8 mouse cellular contexts compared by ENCODE assay signal in genomic region chr10:77211116-77211570, GRCm38 (mm10). TPM values are rescaled to one million over a fixed set of nuclear protein-coding genes. Genes with fewer than 3 reads are reported as not detected.
DNase-seq lines count a peak whose midpoint lies in the region; ATAC-seq and TF ChIP-seq lines count a peak whose summit lies in the region.

No protein-coding gene starts in this region.

- peak overlapping the region; percentile 75 for H3K27ac ChIP-seq in intestine, embryonic 16.5 days (ENCODE audit: low read length)
- H3K27ac ChIP-seq in liver, embryonic 15.5 days (replicated peaks) = peak overlapping the region; percentile 93
- peak overlapping the region; percentile 78 for H3K27ac ChIP-seq in stomach, embryonic 15.5 days
- no peak overlapping the region for H3K27ac ChIP-seq in forebrain, postnatal 0 days (ENCODE audit: low read depth, low read length)

- WGBS in intestine, embryonic 16.5 days = 23% methylated on average over 11 of the region's 11 CpGs
- WGBS in liver, embryonic 15.5 days (ENCODE audit: insufficient replicate concordance) = 15% methylated on average over 11 of the region's 11 CpGs
- WGBS in stomach, embryonic 15.5 days = 27% methylated on average over 11 of the region's 11 CpGs
- 80% methylated on average over 11 of the region's 11 CpGs for WGBS in forebrain, postnatal 0 days

- no peaks in the 10 kb centered on the region for H3K36me3 ChIP-seq in G1E (replicated peaks)
- H3K36me3 ChIP-seq in intestine, embryonic 16.5 days (ENCODE audit: control insufficient read depth, insufficient read depth, low read length) = no peaks in the 10 kb centered on the region
- H3K36me3 ChIP-seq in liver, embryonic 15.5 days (replicated peaks) = no peaks in the 10 kb centered on the region
- no peaks in the 10 kb centered on the region for H3K36me3 ChIP-seq in stomach, embryonic 15.5 days
- no peaks in the 10 kb centered on the region for H3K36me3 ChIP-seq in forebrain, postnatal 0 days (ENCODE audit: insufficient read depth)

- H3K4me2 ChIP-seq in intestine, embryonic 16.5 days (ENCODE audit: low read depth, low read length) = no peak overlapping the region
- peak overlapping the region; percentile 66 for H3K4me2 ChIP-seq in liver, embryonic 15.5 days
- 0 out of 2 replicates have a peak overlapping the region, but pooled peaks have one; percentile 6 for H3K4me2 ChIP-seq in stomach, embryonic 15.5 days
- no peak overlapping the region for H3K4me2 ChIP-seq in forebrain, postnatal 0 days (ENCODE audit: low read depth)

- no peak for TF ChIP-seq CTCF in G1E (IDR thresholded peaks at IDR 0.05; ENCODE audit: low read depth, low read length)
- no peak for TF ChIP-seq CTCF in forebrain, postnatal 0 days (IDR thresholded peaks at IDR 0.05; ENCODE audit: low read depth)

- peak overlapping the region; percentile 3; the same call in 1 of the 2 replicates for H3K9ac ChIP-seq in intestine, embryonic 16.5 days (ENCODE audit: low read depth, low read length)
- H3K9ac ChIP-seq in liver, embryonic 15.5 days = peak overlapping the region; percentile 47
- no peak overlapping the region for H3K9ac ChIP-seq in stomach, embryonic 15.5 days
- H3K9ac ChIP-seq in forebrain, postnatal 0 days = no peak overlapping the region

- peak; percentile 80 for ATAC-seq in G1E (ENCODE audit: extremely low read depth, insufficient number of reproducible peaks, low FRiP score, poor library complexity, severe bottlenecking)
- peak; percentile 77 for ATAC-seq in intestine, embryonic 16.5 days
- ATAC-seq in liver, embryonic 15.5 days (ENCODE audit: insufficient read depth) = peak; percentile 88
- peak; percentile 68; the same call in 1 of the 2 replicates for ATAC-seq in stomach, embryonic 15.5 days (ENCODE audit: insufficient read depth, low FRiP score, low read depth)
- ATAC-seq in forebrain, postnatal 0 days = no peak

- peak; percentile 71 for DNase-seq in G1E (ENCODE audit: low spot score)
- peak; percentile 91 to 93 for DNase-seq in adrenal gland, adult (ENCODE audit: inconsistent age in 2 of 2, low spot score in 1 of 2)
- peak; percentile 63 to 67 for DNase-seq in gastrocnemius, adult 8-10 months (ENCODE audit: low spot score in 2 of 2)
- DNase-seq in layer of hippocampus, adult 9-10 months (ENCODE audit: low spot score) = no peak
- no peak for DNase-seq in forebrain, postnatal 0 days

- H3K27me3 ChIP-seq in G1E (ENCODE audit: insufficient read depth, low read length) = no peaks in the 10 kb centered on the region; the same call in 1 of the 2 replicates
- H3K27me3 ChIP-seq in intestine, embryonic 16.5 days (replicated peaks; ENCODE audit: control insufficient read depth, insufficient read depth, low read length) = no peaks in the 10 kb centered on the region
- H3K27me3 ChIP-seq in liver, embryonic 15.5 days = no peaks in the 10 kb centered on the region
- no peaks in the 10 kb centered on the region for H3K27me3 ChIP-seq in stomach, embryonic 15.5 days (replicated peaks)
- no peaks in the 10 kb centered on the region for H3K27me3 ChIP-seq in forebrain, postnatal 0 days (ENCODE audit: insufficient read depth, low read length)

- H3K4me3 ChIP-seq in G1E (ENCODE audit: low read depth, low read length) = peak overlapping the region; percentile 58; the same call in 1 of the 2 replicates
- no peak overlapping the region for H3K4me3 ChIP-seq in intestine, embryonic 16.5 days (ENCODE audit: low read length)
- peak overlapping the region; percentile 38 for H3K4me3 ChIP-seq in liver, embryonic 15.5 days (replicated peaks)
- no peak overlapping the region for H3K4me3 ChIP-seq in stomach, embryonic 15.5 days (replicated peaks)
- H3K4me3 ChIP-seq in forebrain, postnatal 0 days (ENCODE audit: low read depth, low read length) = no peak overlapping the region

- H3K9me3 ChIP-seq in G1E (replicated peaks) = 0 out of 2 replicates have a peak, but pooled peaks cover 4% of the 10 kb centered on the region
- H3K9me3 ChIP-seq in intestine, embryonic 16.5 days (ENCODE audit: control insufficient read depth, low read length) = no peaks in the 10 kb centered on the region
- no peaks in the 10 kb centered on the region for H3K9me3 ChIP-seq in liver, embryonic 15.5 days (replicated peaks)
- H3K9me3 ChIP-seq in stomach, embryonic 15.5 days = no peaks in the 10 kb centered on the region
- no peaks in the 10 kb centered on the region for H3K9me3 ChIP-seq in forebrain, postnatal 0 days (ENCODE audit: low read length)

- peaks cover 86% of the 10 kb centered on the region for H3K4me1 ChIP-seq in G1E (ENCODE audit: insufficient read depth, low read depth, low read length)
- H3K4me1 ChIP-seq in intestine, embryonic 16.5 days (ENCODE audit: control insufficient read depth, insufficient read depth, low read length) = peaks cover 64% of the 10 kb centered on the region
- H3K4me1 ChIP-seq in liver, embryonic 15.5 days (replicated peaks) = peaks cover 82% of the 10 kb centered on the region
- peaks cover 28% of the 10 kb centered on the region for H3K4me1 ChIP-seq in stomach, embryonic 15.5 days
- H3K4me1 ChIP-seq in forebrain, postnatal 0 days (ENCODE audit: insufficient read depth) = no peaks in the 10 kb centered on the region

RNA-seq across cellular contexts. Expression of gene Col18a1, which starts 44.8 kb away (rescaled TPM):
- total RNA-seq in G1E (2014; fragmentation: Nextera tagmentation) (19.3 and 33.0 TPM in 2 replicates), G1E (2017) (45.1 and 46.8 TPM in 2 replicates)
- polyA plus RNA-seq in G1E (2012) = 145 and 178 TPM in 2 replicates
- 1 to 10 TPM; 2.2 to 5.9 (median 3.7) TPM for total RNA-seq in gastrocnemius, adult 8-10 months (2022)
- polyA plus RNA-seq in intestine, embryonic 16.5 days (2015; fragmentation: Nextera tagmentation; extraction: Ambion mirVana) = 48.6 and 54.3 TPM in 2 replicates
- 66.0 and 88.2 TPM in 2 replicates for polyA plus RNA-seq in liver, embryonic 15.5 days (2015; fragmentation: Nextera tagmentation; extraction: Ambion mirVana)
- 70.3 and 79.2 TPM in 2 replicates for polyA plus RNA-seq in stomach, embryonic 15.5 days (2015; fragmentation: Nextera tagmentation; extraction: Ambion mirVana)
- 24.7 and 28.4 TPM in 2 replicates for total RNA-seq in forebrain, postnatal 0 days (2014; rRNA removed)
- 11.7 and 12.6 TPM in 2 replicates for polyA plus RNA-seq in forebrain, postnatal 0 days (2015; fragmentation: Nextera tagmentation; extraction: Ambion mirVana)

RNA-seq across cellular contexts. Expression of gene Pofut2, which starts 47.9 kb away (rescaled TPM):
- total RNA-seq in G1E (2014; fragmentation: Nextera tagmentation) (26.6 and 31.3 TPM in 2 replicates), G1E (2017) (17.6 and 23.7 TPM in 2 replicates)
- 51.5 and 55.7 TPM in 2 replicates for polyA plus RNA-seq in G1E (2012)
- 10 to 100 TPM; 22.7 to 29.5 (median 23.8) TPM for total RNA-seq in gastrocnemius, adult 8-10 months (2022)
- 101 and 108 TPM in 2 replicates for polyA plus RNA-seq in intestine, embryonic 16.5 days (2015; fragmentation: Nextera tagmentation; extraction: Ambion mirVana)
- 23.8 and 27.2 TPM in 2 replicates for polyA plus RNA-seq in liver, embryonic 15.5 days (2015; fragmentation: Nextera tagmentation; extraction: Ambion mirVana)
- 117 and 124 TPM in 2 replicates for polyA plus RNA-seq in stomach, embryonic 15.5 days (2015; fragmentation: Nextera tagmentation; extraction: Ambion mirVana)
- 36.5 and 39.0 TPM in 2 replicates for total RNA-seq in forebrain, postnatal 0 days (2014; rRNA removed)
- polyA plus RNA-seq in forebrain, postnatal 0 days (2015; fragmentation: Nextera tagmentation; extraction: Ambion mirVana) = 34.3 and 38.3 TPM in 2 replicates

Comparison
In these comparisons a context has a peak if more than half of its experiments do, and no peak if none do; other contexts are left out.
1. DNase-seq: peak in G1E (single experiment), adrenal gland, adult (2 of 2) and gastrocnemius, adult 8-10 months (2 of 2); none in layer of hippocampus, adult 9-10 months (single experiment) and forebrain, postnatal 0 days (single experiment).
2. H3K4me3 ChIP-seq: peak in G1E (single experiment) and liver, embryonic 15.5 days (single experiment); none in intestine, embryonic 16.5 days (single experiment), stomach, embryonic 15.5 days (single experiment) and forebrain, postnatal 0 days (single experiment).
3. H3K4me2 ChIP-seq: peak in liver, embryonic 15.5 days (single experiment) and stomach, embryonic 15.5 days (single experiment); none in intestine, embryonic 16.5 days (single experiment) and forebrain, postnatal 0 days (single experiment).
4. H3K9ac ChIP-seq: peak in intestine, embryonic 16.5 days (single experiment) and liver, embryonic 15.5 days (single experiment); none in stomach, embryonic 15.5 days (single experiment) and forebrain, postnatal 0 days (single experiment).